Mouse (Mus musculus): ENCODE data around the gene Zfp202.

Zfp202 gene

DNA sequence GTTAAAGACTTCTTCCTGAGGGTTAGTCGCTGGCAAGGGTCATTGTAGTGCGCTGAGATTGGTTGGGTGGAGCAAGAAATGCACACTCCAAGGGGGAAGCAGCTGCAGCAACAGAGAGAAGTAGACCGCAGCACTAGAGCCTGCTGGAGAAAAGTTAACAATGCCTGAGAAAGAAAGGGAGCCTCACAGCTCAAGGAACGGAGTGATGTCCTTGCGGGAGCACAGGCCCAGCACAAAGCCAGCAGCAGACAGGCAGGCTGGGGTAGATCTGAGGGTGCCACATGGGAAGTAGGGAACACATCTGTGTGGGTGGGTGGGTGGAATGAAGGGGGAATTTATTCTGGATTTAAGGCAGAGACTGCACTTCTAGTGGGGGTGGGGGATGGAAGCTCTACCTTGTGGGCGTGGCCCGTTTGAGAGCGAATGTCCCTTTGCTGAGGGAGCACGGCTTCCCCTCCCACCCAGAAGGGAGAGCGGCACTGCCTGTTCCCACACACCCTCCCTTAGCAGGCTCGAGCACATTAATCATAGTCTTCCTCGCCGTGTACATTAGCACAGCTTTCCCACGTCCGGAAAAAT lies 49.2 kb downstream of the Zfp202 start:
- no peak for DNase-seq

DNA sequence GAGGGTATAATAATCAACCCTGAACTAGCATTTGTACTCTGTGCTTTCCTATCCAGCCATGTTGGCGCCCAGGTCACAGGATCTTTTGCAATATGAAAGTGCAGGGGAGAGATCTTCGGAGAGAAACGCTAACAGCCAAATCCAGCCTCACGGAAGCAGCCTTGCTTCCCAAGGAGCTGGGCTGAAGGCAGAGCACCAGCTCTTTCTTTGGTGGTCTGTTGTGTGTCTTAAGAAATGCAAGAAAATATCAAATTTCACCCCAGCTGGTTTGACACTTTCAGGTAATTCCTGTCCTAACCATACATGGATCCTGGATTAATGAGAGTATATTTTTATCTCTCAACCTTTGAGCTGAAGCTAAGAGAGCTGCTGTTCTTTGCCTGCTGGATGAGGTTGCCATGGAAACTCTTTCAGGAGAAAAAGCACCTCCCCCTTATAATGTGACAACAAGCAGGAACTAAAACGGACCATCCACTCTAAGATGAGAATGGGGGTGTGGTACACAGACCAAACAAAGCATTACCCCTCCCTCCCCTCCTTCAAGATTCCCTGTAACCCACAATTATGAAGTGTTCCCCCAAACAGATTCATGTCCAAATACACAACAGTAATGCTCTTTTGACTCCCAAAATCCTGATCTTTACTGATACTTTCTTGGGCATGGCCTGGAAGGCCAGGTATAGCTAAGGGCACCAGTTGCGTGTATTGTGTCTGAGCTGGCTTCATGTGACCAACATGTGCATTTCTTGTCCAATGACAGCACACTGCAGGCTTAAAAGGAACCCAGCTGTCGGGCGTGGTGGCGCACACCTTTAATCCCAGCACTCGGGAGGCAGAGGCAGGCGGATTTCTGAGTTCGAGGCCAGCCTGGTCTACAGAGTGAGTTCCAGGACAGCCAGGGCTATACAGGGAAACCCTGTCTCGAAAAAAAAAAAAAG lies 50.1 kb downstream of the Zfp202 start:
- peak; percentile 11 for DNase-seq

DNA sequence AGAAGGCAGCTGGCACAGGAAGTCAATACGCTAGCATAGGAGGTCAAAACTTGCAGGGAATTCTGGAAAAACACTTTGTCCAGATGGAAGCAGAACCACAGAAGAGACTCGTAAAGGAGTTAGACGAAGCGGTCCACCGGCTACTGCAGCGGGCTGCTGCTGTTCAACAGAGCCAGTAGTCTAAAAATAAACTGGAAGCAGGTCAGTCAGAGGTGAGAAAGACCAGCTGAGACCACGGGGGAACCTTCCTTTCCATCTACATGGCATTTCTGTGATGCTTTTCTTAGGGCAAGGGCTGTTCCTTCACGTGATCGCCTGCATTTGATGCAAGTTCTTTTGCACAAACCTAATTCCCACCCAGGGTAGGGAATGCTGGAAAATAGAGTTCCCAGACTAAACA lies 53.4 kb downstream of the Zfp202 start:
- DNase-seq, result no peak

DNA sequence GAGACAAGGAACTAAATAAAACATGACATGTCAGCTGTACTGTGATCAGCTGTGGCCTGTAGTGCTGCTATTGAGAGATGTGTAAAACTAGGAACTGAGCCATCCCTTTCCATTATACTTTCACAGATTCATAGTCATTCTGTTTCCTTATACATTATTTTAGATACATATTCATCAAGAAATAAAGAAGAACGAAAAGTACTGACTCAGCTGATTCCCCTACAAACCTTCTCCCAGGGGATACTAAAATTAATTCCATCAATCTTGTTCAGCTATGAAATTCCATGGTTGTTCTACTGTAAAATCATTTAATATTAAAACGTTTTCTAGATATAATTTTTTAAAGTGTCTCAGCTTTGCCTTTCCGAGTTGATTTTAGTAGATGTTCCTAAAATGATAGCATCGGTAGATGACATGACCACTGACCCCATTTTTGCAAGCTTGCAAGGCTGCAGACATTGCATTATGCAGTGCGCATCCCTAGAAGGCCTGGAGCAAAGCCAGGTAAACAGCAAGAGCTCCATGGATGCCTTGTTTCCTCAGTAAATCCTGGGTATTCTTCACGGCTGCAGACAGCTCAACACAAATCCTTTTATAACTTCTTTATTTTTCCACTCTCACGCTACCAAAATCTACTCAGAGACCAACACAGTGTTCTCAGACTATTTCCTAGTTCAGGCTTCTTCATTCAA lies 54.0 kb downstream of the Zfp202 start:
- DNase-seq, result no peak

DNA sequence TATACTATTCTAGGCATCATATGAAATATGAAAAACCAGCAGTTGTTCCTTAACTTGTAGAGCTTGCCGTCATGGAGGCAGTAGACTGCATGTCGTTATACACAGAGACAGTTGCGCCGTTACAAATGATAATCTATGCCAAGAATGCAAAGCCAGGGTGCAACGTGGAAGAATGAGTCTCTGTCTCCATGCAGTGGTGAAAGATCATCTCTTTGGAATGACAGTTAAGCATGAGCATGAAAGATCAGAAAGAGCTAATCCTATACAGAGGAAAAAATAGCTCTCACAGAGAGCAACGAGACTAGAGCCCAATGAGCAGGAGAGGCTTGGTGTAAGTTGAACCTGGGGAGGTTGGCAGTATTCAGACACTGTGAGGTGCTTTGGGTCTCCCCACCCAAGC lies 54.6 kb downstream of the Zfp202 start:
- no peak for DNase-seq

- no peak for DNase-seq
Observed at GRCm38 (mm10) chr9:40249106-40249505, 57.0 kb downstream of the Zfp202 start.

- no peak for DNase-seq
Observed at GRCm38 (mm10) chr9:40252459-40252858, 60.3 kb downstream of the Zfp202 start.
